29 mouse cellular contexts compared by ENCODE assay signal in the genomic region with DNA sequence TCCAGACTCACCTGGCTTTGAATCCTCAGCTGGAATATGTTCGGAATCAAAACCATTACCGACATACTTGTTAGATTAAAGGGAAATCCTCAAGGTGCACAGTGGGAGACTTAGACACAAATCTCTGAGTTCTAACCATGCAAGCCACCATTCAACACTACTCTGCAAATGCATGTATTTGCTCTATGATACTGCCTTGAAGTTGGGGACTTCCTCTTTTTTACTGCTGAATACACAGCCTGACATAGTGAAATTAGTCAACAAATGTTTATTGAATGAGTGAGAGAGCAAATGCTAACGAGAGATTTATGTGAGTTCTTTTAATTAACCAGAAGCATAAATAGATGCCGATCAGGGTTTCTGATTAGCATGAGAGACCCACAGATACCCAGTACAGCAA.
"Had no signal": no experiment of that assay in that cellular context is flagged by ENCODE, and none has a peak within 500 bp of the region (broad histone marks: within the 10 kb centered on the region; RNA-seq: fewer than 3 reads in every experiment).

No protein-coding gene starts in this region.

- DNase-seq: gastrocnemius, postnatal 14 days; gastrocnemius, postnatal 36 days; heart, adult 2 months; heart, postnatal 14 days; heart, postnatal 36 days; kidney, adult 18-20 months; kidney, adult 9 months; kidney, postnatal 14 days; kidney, postnatal 36 days; layer of hippocampus, adult 9-11 months; liver; liver, embryonic 13.5 days had no signal

- H3K9me3 ChIP-seq: heart, embryonic 13.5 days; heart, embryonic 15.5 days; hindbrain, embryonic 10.5 days; hindbrain, embryonic 12.5 days; intestine, embryonic 15.5 days; kidney, embryonic 15.5 days; limb, embryonic 10.5 days; limb, embryonic 12.5 days; liver, embryonic 13.5 days; liver, embryonic 15.5 days had no signal

- H3K4me3 ChIP-seq: heart, adult 2 months; heart, embryonic 13.5 days; heart, embryonic 15.5 days; hindbrain, embryonic 10.5 days; hindbrain, embryonic 12.5 days; intestine, embryonic 15.5 days; kidney, embryonic 15.5 days; left cerebral cortex, adult 2 months; limb, embryonic 10.5 days; limb, embryonic 12.5 days; liver, embryonic 13.5 days; liver, embryonic 15.5 days had no signal

- H3K27ac ChIP-seq: heart, adult 2 months; heart, embryonic 13.5 days; heart, embryonic 15.5 days; hindbrain, embryonic 10.5 days; hindbrain, embryonic 12.5 days; hindbrain, embryonic 14.5 days; intestine, embryonic 15.5 days; kidney, embryonic 15.5 days; kidney, postnatal 0 days; left cerebral cortex, adult 2 months; limb, embryonic 10.5 days; limb, embryonic 12.5 days; liver, embryonic 13.5 days; liver, embryonic 15.5 days had no signal

- H3K27me3 ChIP-seq: heart, embryonic 13.5 days; heart, embryonic 15.5 days; hindbrain, embryonic 12.5 days; intestine, embryonic 15.5 days; kidney, embryonic 15.5 days; limb, embryonic 12.5 days; liver, embryonic 13.5 days; liver, embryonic 15.5 days had no signal

- ATAC-seq: hindbrain, embryonic 16.5 days; inflammation-experienced regulatory T-cells, adult 6 months; intestine, embryonic 15.5 days; intestine, postnatal 0 days had no signal

- H3K4me2 ChIP-seq: heart, embryonic 11.5 days; heart, embryonic 13.5 days; heart, embryonic 15.5 days; hindbrain, embryonic 12.5 days; hindbrain, embryonic 14.5 days; intestine, embryonic 15.5 days; kidney, embryonic 15.5 days; limb, embryonic 12.5 days; liver, embryonic 11.5 days; liver, embryonic 13.5 days; liver, embryonic 15.5 days had no signal

- H3K36me3 ChIP-seq: heart, embryonic 13.5 days; heart, embryonic 15.5 days; hindbrain, embryonic 10.5 days; hindbrain, embryonic 12.5 days; intestine, embryonic 15.5 days; kidney, embryonic 15.5 days; limb, embryonic 10.5 days; limb, embryonic 12.5 days; liver, embryonic 13.5 days; liver, embryonic 15.5 days had no signal

- H3K4me1 ChIP-seq: heart, embryonic 13.5 days; heart, embryonic 15.5 days; hindbrain, embryonic 10.5 days; intestine, embryonic 15.5 days; kidney, embryonic 15.5 days; limb, embryonic 12.5 days; liver, embryonic 13.5 days; liver, embryonic 15.5 days had no signal

- H3K9ac ChIP-seq: heart, embryonic 13.5 days; heart, embryonic 15.5 days; hindbrain, embryonic 12.5 days; hindbrain, embryonic 14.5 days; intestine, embryonic 15.5 days; kidney, embryonic 15.5 days; limb, embryonic 12.5 days; liver, embryonic 13.5 days; liver, embryonic 15.5 days had no signal
